Mouse (Mus musculus) MEL (cell line): ENCODE measurements around the gene Tas1r2. TPM values are rescaled to one million over a fixed set of nuclear protein-coding genes. Genes with fewer than 3 reads are reported as not detected.

Experiments used
- DNase-seq: peaks from one replicate; pipeline ENCODE4 v3.0.0; 2011; ENCODE audit warnings: low read depth, low spot score
- H3K27ac ChIP-seq: 2 replicates; pipeline ENCODE4 v1.5.1; 2012; ENCODE audit warnings: low read depth, mild to moderate bottlenecking, control low read depth, low read length, moderate library complexity; ENCODE audit not compliant: control insufficient read depth
- H3K27me3 ChIP-seq, 2 experiments: fragments of 150-350 bp in 1 of 2; sonication (generic) in 1 of 2; 2 replicates each; pipeline ENCODE4 v1.6.1; 2012; ENCODE audit warnings: low read length in 2 of 2, mild to moderate bottlenecking in 2 of 2, improper control_type of control experiment in 1 of 2, moderate library complexity in 1 of 2; ENCODE audit not compliant: insufficient read depth in 2 of 2, control insufficient read depth in 1 of 2
- H3K36me3 ChIP-seq, 2 experiments: 2 replicates each; pipeline ENCODE4 v1.6.1; 2012 to 2014; ENCODE audit warnings: low read length in 2 of 2, improper control_type of control experiment in 1 of 2, inconsistent platforms in 1 of 2, mild to moderate bottlenecking in 1 of 2; ENCODE audit not compliant: insufficient read depth in 2 of 2, control insufficient read depth in 1 of 2
- H3K4me1 ChIP-seq, 2 experiments: fragments of 150-350 bp in 1 of 2; sonication (generic) in 1 of 2; 2 replicates each; pipeline ENCODE4 v1.6.1; 2012; ENCODE audit warnings: low read length in 2 of 2, improper control_type of control experiment in 1 of 2, mild to moderate bottlenecking in 1 of 2; ENCODE audit not compliant: insufficient read depth in 2 of 2, control insufficient read depth in 1 of 2
- H3K4me3 ChIP-seq, 2 experiments: fragments of 150-350 bp in 1 of 2; sonication (generic) in 1 of 2; 2 replicates each; pipeline ENCODE4 v1.5.1; 2012; ENCODE audit warnings: low read depth in 2 of 2, low read length in 2 of 2, mild to moderate bottlenecking in 2 of 2, moderate library complexity in 2 of 2, control low read depth in 1 of 2, improper control_type of control experiment in 1 of 2; ENCODE audit not compliant: control insufficient read depth in 1 of 2, insufficient read depth in 1 of 2
- H3K79me2 ChIP-seq: 2 replicates; pipeline ENCODE4 v1.6.1; 2012; ENCODE audit warnings: mild to moderate bottlenecking, low read length, moderate library complexity; ENCODE audit not compliant: control insufficient read depth, poor library complexity, insufficient read depth
- H3K9ac ChIP-seq: 2 replicates; pipeline ENCODE4 v1.6.1; 2012; ENCODE audit warnings: low read depth, mild to moderate bottlenecking, control low read depth, low read length, moderate library complexity; ENCODE audit not compliant: control insufficient read depth, poor library complexity, severe bottlenecking
- H3K9me3 ChIP-seq: fragments of 150-350 bp; sonication (generic); replicated peaks from 2 replicates; pipeline ENCODE4 v1.6.1; 2012; ENCODE audit warnings: mild to moderate bottlenecking, low read length, improper control_type of control experiment, moderate library complexity; ENCODE audit not compliant: insufficient read depth
- BHLHE40 ChIP-seq: IDR thresholded peaks from 2 replicates; pipeline ENCODE4 v1.6.1; 2012; ENCODE audit warnings: low read depth, mild to moderate bottlenecking, inconsistent platforms, low read length, improper control_type of control experiment, borderline replicate concordance
- CHD2 ChIP-seq: IDR thresholded peaks from 2 replicates; pipeline ENCODE4 v1.6.1; 2011; ENCODE audit warnings: low read length, improper control_type of control experiment
- CTCF ChIP-seq, 3 experiments: IDR thresholded peaks in 2 of 3; conservative IDR thresholded peaks in 1 of 3; 2 replicates each; pipeline ENCODE4 v1.5.1; 2011 to 2012; ENCODE audit warnings: low read length in 3 of 3, low read depth in 2 of 3, mild to moderate bottlenecking in 2 of 3, improper control_type of control experiment in 1 of 3, inconsistent platforms in 1 of 3, mixed read lengths in 1 of 3, moderate library complexity in 1 of 3; ENCODE audit not compliant: control insufficient read depth in 1 of 3, insufficient read depth in 1 of 3, poor library complexity in 1 of 3, severe bottlenecking in 1 of 3
- E2F4 ChIP-seq: IDR thresholded peaks from 2 replicates; pipeline ENCODE4 v1.6.1; 2011; ENCODE audit warnings: low read depth, low read length, improper control_type of control experiment, borderline replicate concordance
- ELF1 ChIP-seq: IDR thresholded peaks from 2 replicates; pipeline ENCODE4 v1.6.1; 2014; ENCODE audit warnings: low read depth, mild to moderate bottlenecking, inconsistent platforms, low read length, improper control_type of control experiment, moderate library complexity
- ETS1 ChIP-seq: IDR thresholded peaks from 2 replicates; pipeline ENCODE4 v1.6.1; 2012; ENCODE audit warnings: low read depth, mild to moderate bottlenecking, inconsistent platforms, low read length, improper control_type of control experiment, moderate library complexity
- HCFC1 ChIP-seq: IDR thresholded peaks from 2 replicates; pipeline ENCODE4 v1.6.1; 2012; ENCODE audit warnings: low read depth, mild to moderate bottlenecking, inconsistent platforms, low read length, improper control_type of control experiment, moderate library complexity
- JUND ChIP-seq: IDR thresholded peaks from 2 replicates; pipeline ENCODE4 v1.6.1; 2011; ENCODE audit warnings: low read depth, mild to moderate bottlenecking, improper control_type of control experiment, low read length
- KAT2A ChIP-seq: conservative IDR thresholded peaks from 2 replicates; pipeline ENCODE4 v1.6.1; 2012; ENCODE audit warnings: low read depth, low read length, improper control_type of control experiment, inconsistent platforms
- MAX ChIP-seq: IDR thresholded peaks from 2 replicates; pipeline ENCODE4 v1.6.1; 2011; ENCODE audit warnings: low read length, improper control_type of control experiment
- MEF2A ChIP-seq: IDR thresholded peaks from 2 replicates; pipeline ENCODE4 v1.6.1; 2014; ENCODE audit warnings: low read depth, mild to moderate bottlenecking, inconsistent platforms, low read length, improper control_type of control experiment; ENCODE audit not compliant: poor library complexity, insufficient replicate concordance, severe bottlenecking; ENCODE audit errors: extremely low read depth
- MXI1 ChIP-seq: IDR thresholded peaks from 2 replicates; pipeline ENCODE4 v1.6.1; 2011; ENCODE audit warnings: mild to moderate bottlenecking, low read depth, low read length, improper control_type of control experiment
- MYB ChIP-seq: IDR thresholded peaks from 2 replicates; pipeline ENCODE4 v1.6.1; 2011; ENCODE audit warnings: mild to moderate bottlenecking, low read depth, low read length, improper control_type of control experiment
- NELFE ChIP-seq: IDR thresholded peaks from 2 replicates; pipeline ENCODE4 v1.6.1; 2011; ENCODE audit warnings: low read depth, low read length, improper control_type of control experiment
- NRF1 ChIP-seq: IDR thresholded peaks from 2 replicates; pipeline ENCODE4 v1.6.1; 2014; ENCODE audit warnings: low read depth, mild to moderate bottlenecking, inconsistent platforms, low read length, improper control_type of control experiment, moderate library complexity; ENCODE audit not compliant: poor library complexity, insufficient read depth, severe bottlenecking
- POLR2AphosphoS2 ChIP-seq: IDR thresholded peaks from 2 replicates; pipeline ENCODE4 v1.6.1; 2011; ENCODE audit warnings: low read length, improper control_type of control experiment
- RAD21 ChIP-seq: IDR thresholded peaks from 2 replicates; pipeline ENCODE4 v1.6.1; 2011; ENCODE audit warnings: mild to moderate bottlenecking, low read depth, low read length, improper control_type of control experiment
- RCOR1 ChIP-seq: IDR thresholded peaks from 2 replicates; pipeline ENCODE4 v1.6.1; 2012; ENCODE audit warnings: low read depth, mild to moderate bottlenecking, inconsistent platforms, low read length, improper control_type of control experiment
- SMC3 ChIP-seq: IDR thresholded peaks from 2 replicates; pipeline ENCODE4 v1.6.1; 2011; ENCODE audit warnings: low read depth, low read length, improper control_type of control experiment
- TBP ChIP-seq: IDR thresholded peaks from 2 replicates; pipeline ENCODE4 v1.8.0; 2011; ENCODE audit warnings: low read depth, low read length, improper control_type of control experiment
- USF2 ChIP-seq, 2 experiments: IDR thresholded peaks; 2 replicates each; pipeline ENCODE4 v1.6.1; 2011 to 2012; ENCODE audit warnings: improper control_type of control experiment in 2 of 2, low read length in 2 of 2, borderline replicate concordance in 1 of 2, inconsistent platforms in 1 of 2, low read depth in 1 of 2, mild to moderate bottlenecking in 1 of 2; ENCODE audit not compliant: insufficient read depth in 1 of 2
- ZNF384 ChIP-seq: IDR thresholded peaks from 2 replicates; pipeline ENCODE4 v1.6.1; 2012; ENCODE audit warnings: low read depth, mild to moderate bottlenecking, inconsistent platforms, low read length, improper control_type of control experiment
- polyA plus RNA-seq, 2 experiments: library from polyadenylated mRNA; stranded (reverse) in 1 of 2; unstranded in 1 of 2; fragments of >175 nt in 1 of 2; fragments of >200 nt in 1 of 2; gene quantifications; 2 replicates each; pipeline versions ENCODE4 v1.2.1 to v1.2.4; 2012; ENCODE audit warnings: low replicate concordance in 2 of 2, low read depth in 1 of 2; ENCODE audit not compliant: insufficient read length in 2 of 2, insufficient read depth in 1 of 2, missing spikeins in 1 of 2
- total RNA-seq: library from RNA; depleted of rRNA; stranded (reverse); fragments of 300-350 nt; gene quantifications from 2 replicates; pipeline ENCODE4 v1.2.3, GENCODE M21; 2012

Gene Tas1r2
- total and polyA plus RNA-seq, 3 experiments: not detected

- no peak for TF ChIP-seq CHD2
- TF ChIP-seq HCFC1: no peak
- TF ChIP-seq ELF1: no peak
- TF ChIP-seq CTCF (IDR thresholded peaks at IDR 0.05 in 2 of 3, conservative IDR thresholded peaks at IDR 0.05 in 1 of 3; ENCODE audit: control insufficient read depth in 1 of 3, insufficient read depth in 1 of 3, low read depth in 2 of 3, low read length in 3 of 3, poor library complexity in 1 of 3, severe bottlenecking in 1 of 3): no peak
- no peak for TF ChIP-seq NRF1
- TF ChIP-seq RCOR1: no peak
- Histone ChIP-seq H3K4me1 (no peaks in the 10 kb centered on the region), H3K27ac (no peak overlapping the region), H3K36me3 (no peaks in the 10 kb centered on the region), H3K79me2 (no peaks in the 10 kb centered on the region), H3K9ac (no peak overlapping the region), H3K9me3 (no peaks in the 10 kb centered on the region), H3K27me3 (no peaks in the 10 kb centered on the region), H3K4me3 (no peak overlapping the region)
- no peak for DNase-seq
Observed at GRCm38 (mm10) chr4:139688058-139688457, 34.7 kb downstream of the Tas1r2 start.

- Histone ChIP-seq H3K4me1 (no peaks in the 10 kb centered on the region), H3K9me3 (no peaks in the 10 kb centered on the region), H3K4me3 (no peak overlapping the region), H3K27me3 (no peaks in the 10 kb centered on the region), H3K36me3 (no peaks in the 10 kb centered on the region), H3K27ac (no peak overlapping the region), H3K9ac (no peak overlapping the region), H3K79me2 (no peaks in the 10 kb centered on the region)
- TF ChIP-seq RAD21: no peak
- no peak for TF ChIP-seq POLR2AphosphoS2
- no peak for TF ChIP-seq MYB
- TF ChIP-seq MAX: no peak
- TF ChIP-seq RCOR1: no peak
- TF ChIP-seq MXI1: no peak
- TF ChIP-seq ZNF384: no peak
- no peak for TF ChIP-seq JUND
- TF ChIP-seq TBP: no peak
- no peak for TF ChIP-seq HCFC1
- TF ChIP-seq SMC3: no peak
- DNase-seq: no peak
Observed at GRCm38 (mm10) chr4:139689627-139690269, 36.4 kb downstream of the Tas1r2 start.

DNA sequence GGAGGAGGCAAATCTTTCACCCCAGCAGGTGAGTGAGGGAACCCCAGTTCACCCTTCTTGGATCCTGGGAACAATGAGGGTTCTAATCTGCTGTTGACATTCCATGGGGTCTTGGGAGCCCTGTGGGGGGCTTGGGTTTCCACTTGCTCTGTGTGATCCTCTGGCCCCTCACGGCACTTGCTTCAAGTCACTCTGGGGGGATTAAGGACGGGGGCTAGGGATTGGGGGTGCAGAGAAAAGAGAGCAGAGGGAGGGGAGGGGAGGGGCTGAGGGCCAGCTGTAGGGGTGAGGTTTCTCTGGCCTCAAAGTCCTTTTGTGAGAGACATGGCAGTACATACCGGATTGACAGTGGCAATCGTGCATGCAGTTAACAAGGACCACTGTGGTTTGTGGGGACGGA lies 40.0 kb downstream of the Tas1r2 start:
- no peak for DNase-seq
- H3K4me3 ChIP-seq: no peak overlapping the region
- no peaks in the 10 kb centered on the region for H3K9me3 ChIP-seq
- no peaks in the 10 kb centered on the region for H3K4me1 ChIP-seq
- H3K9ac ChIP-seq: no peak overlapping the region
- no peak overlapping the region for H3K27ac ChIP-seq
- TF ChIP-seq MEF2A: no peak
- TF ChIP-seq KAT2A: no peak
- no peak for TF ChIP-seq ETS1
- TF ChIP-seq NELFE: no peak
- no peak for TF ChIP-seq MYB
- no peak for TF ChIP-seq MAX
- TF ChIP-seq BHLHE40: no peak
- no peak for TF ChIP-seq E2F4
- TF ChIP-seq USF2 (IDR thresholded peaks at IDR 0.05; ENCODE audit: borderline replicate concordance in 1 of 2, insufficient read depth in 1 of 2, low read depth in 1 of 2, low read length in 2 of 2): no peak
- TF ChIP-seq, all 39 proteins: peak for 0
- no peaks in the 10 kb centered on the region for H3K27me3 ChIP-seq
- H3K36me3 ChIP-seq: no peaks in the 10 kb centered on the region
- H3K79me2 ChIP-seq: no peaks in the 10 kb centered on the region
